Mouse (Mus musculus) ES-E14 (cell line): ENCODE measurements around the gene Hnrnpk. TPM values are rescaled to one million over a fixed set of nuclear protein-coding genes. Genes with fewer than 3 reads are reported as not detected.
"Not testable (repeated sequence)": the region's sequence is repeated elsewhere in the genome, so short reads cannot be mapped to it uniquely, and the experiment has no call there.

Experiments used
- DNase-seq: peaks from one replicate; pipeline ENCODE4 v3.0.0-alpha.2; 2013; ENCODE audit warnings: low read depth, low spot score
- H3K27ac ChIP-seq: 2 replicates; pipeline ENCODE4 v1.5.1; 2012; ENCODE audit warnings: low read depth, mild to moderate bottlenecking, low read length, moderate library complexity, mixed read lengths; ENCODE audit not compliant: poor library complexity, insufficient read depth, severe bottlenecking
- H3K36me3 ChIP-seq: 2 replicates; pipeline ENCODE4 v1.6.1; 2012; ENCODE audit warnings: mild to moderate bottlenecking, low read length, moderate library complexity, mixed read lengths; ENCODE audit not compliant: control insufficient read depth, poor library complexity, insufficient read depth, severe bottlenecking
- H3K4me1 ChIP-seq, 2 experiments: fragments of 150-350 bp in 1 of 2; sonication (generic) in 1 of 2; 2 replicates each; pipeline ENCODE4 v1.6.1; 2012; ENCODE audit warnings: low read length in 2 of 2, mild to moderate bottlenecking in 1 of 2, mixed read lengths in 1 of 2; ENCODE audit not compliant: control insufficient read depth in 2 of 2, insufficient read depth in 2 of 2, poor library complexity in 1 of 2
- H3K4me3 ChIP-seq, 2 experiments: fragments of 150-350 bp in 1 of 2; sonication (generic) in 1 of 2; 2 replicates each; pipeline ENCODE4 v1.5.1; 2012; ENCODE audit warnings: low read length in 2 of 2, low read depth in 1 of 2, mild to moderate bottlenecking in 1 of 2, mixed read lengths in 1 of 2; ENCODE audit not compliant: insufficient read depth in 1 of 2, poor library complexity in 1 of 2, severe bottlenecking in 1 of 2
- H3K9ac ChIP-seq: 2 replicates; pipeline ENCODE4 v1.6.1; 2012; ENCODE audit warnings: low read depth, mild to moderate bottlenecking, low read length, mixed read lengths; ENCODE audit not compliant: poor library complexity, insufficient read depth, severe bottlenecking
- H3K9me3 ChIP-seq: fragments of 150-350 bp; sonication (generic); 2 replicates; pipeline ENCODE4 v1.6.1; 2012; ENCODE audit warnings: low read depth, mild to moderate bottlenecking, low read length; ENCODE audit not compliant: control insufficient read depth, insufficient read depth
- CHD2 ChIP-seq: IDR thresholded peaks from 2 replicates; pipeline ENCODE4 v1.6.1; 2014; ENCODE audit warnings: mild to moderate bottlenecking, low read depth, low read length, inconsistent platforms
- HCFC1 ChIP-seq: IDR thresholded peaks from 2 replicates; pipeline ENCODE4 v1.6.1; 2012; ENCODE audit warnings: low read length, inconsistent platforms, borderline replicate concordance; ENCODE audit not compliant: insufficient read depth
- MAFK ChIP-seq: IDR thresholded peaks from 2 replicates; pipeline ENCODE4 v1.6.1; 2014; ENCODE audit warnings: mild to moderate bottlenecking, low read depth, low read length, inconsistent platforms; ENCODE audit not compliant: insufficient read depth
- ZC3H11A ChIP-seq: IDR thresholded peaks from 2 replicates; pipeline ENCODE4 v1.6.1; 2012; ENCODE audit warnings: low read depth, mild to moderate bottlenecking, inconsistent platforms, low read length, borderline replicate concordance
- ZNF384 ChIP-seq: IDR thresholded peaks from 2 replicates; pipeline ENCODE4 v1.6.1; 2012; ENCODE audit warnings: low read depth, low read length, inconsistent platforms
- in situ Hi-C, 2 experiments: fragments of 600-800 bp; cut with MboI; formaldehyde crosslinking; loops; one replicate each; pipeline ENCODE4 v1.15.1; 2025; ENCODE audit warnings: low sequenced_read_pairs in 2 of 2, inconsistent platforms in 1 of 2; ENCODE audit not compliant: unreplicated experiment in 2 of 2
- total RNA-seq: library from RNA; depleted of rRNA; stranded (reverse); fragments of 300-350 nt; gene quantifications from 2 replicates; pipeline ENCODE4 v1.2.3, GENCODE M21; 2012; rRNA removed

Gene Hnrnpk
- total RNA-seq = 576 and 704 TPM in 2 replicates

GRCm38 (mm10) chr13:58403243-58403642, at the start of gene Hnrnpk:
Hnrnpk (minus strand) TSS chr13:58403343.
- in situ Hi-C loops, H3K4me1 ChIP-seq, H3K36me3 ChIP-seq, DNase-seq, H3K9me3 ChIP-seq: not testable (repeated sequence)
- Histone ChIP-seq H3K4me3 (peak within 1 kb of the TSS; percentile 94 to 99), H3K9ac (peak within 1 kb of the TSS; percentile 100), H3K27ac (peak within 1 kb of the TSS; percentile 97)

DNA sequence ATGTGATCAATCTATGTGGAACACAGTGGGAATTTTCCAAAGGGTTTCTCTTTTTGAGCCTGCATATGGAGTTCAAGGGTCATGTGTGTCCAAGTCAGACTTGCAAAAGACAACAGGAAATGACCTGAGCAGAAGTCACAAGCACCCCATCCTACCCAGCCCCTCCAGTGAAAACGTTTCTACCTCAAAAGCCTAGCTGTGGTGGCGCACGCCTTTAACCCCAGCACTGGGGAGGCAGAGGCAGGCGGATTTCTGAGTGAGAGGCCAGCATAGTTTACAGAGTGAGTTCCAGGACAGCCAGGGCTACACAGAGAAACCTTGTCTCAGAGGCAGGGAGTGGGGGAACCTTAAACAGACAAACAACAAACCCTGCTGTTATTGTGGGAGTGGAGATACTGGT, 49.1 kb upstream of the Hnrnpk start:
- Histone ChIP-seq H3K9me3 (no peaks in the 10 kb centered on the region), H3K36me3 (no peaks in the 10 kb centered on the region), H3K27ac (no peak overlapping the region), H3K4me3 (peak overlapping the region in 1 of 2 experiments; percentile 35; a peak in 1 of 4 replicates), H3K4me1 (peaks cover 0 to 2% of the 10 kb centered on the region in 2 experiments; a peak in 1 of 4 replicates), H3K9ac (no peak overlapping the region)
- in situ Hi-C loops = no loop called here
- no peak for DNase-seq
- TF ChIP-seq MAFK = no peak
- TF ChIP-seq ZC3H11A = no peak
- no peak for TF ChIP-seq CHD2
- no peak for TF ChIP-seq HCFC1
- no peak for TF ChIP-seq ZNF384

DNA sequence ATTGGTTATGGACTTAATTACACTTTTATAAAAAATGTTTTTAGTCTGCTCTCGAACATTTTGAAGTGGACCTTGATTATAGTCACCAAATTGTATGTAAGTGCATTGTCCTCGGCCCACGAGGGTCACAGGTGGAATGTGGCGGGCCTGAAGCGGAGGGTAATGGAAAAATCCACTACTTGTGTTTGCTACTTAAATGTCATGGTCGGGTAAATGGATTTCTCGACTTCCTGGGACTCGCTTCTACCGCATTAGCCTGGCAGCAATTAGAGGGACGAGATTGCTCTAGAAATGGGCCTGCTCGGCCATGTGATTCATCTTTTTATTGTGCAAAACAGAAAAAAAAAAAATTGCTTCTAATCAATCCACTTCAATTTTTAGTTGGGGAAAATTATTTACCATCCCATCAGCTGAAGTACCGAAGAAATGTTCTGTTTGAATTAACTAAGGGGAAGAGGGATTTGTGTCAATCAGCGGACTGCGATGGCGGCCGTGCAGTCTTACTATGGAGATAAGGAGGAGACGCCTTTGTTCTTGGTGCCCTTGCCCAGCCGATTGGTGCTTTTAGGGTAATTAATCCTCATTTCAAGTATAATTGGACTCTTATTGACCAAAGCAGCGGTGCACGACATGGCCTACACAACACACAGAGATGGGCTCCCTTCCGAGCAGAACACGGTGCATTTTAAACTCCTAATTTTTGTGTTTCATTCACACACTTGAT, 47.5 kb upstream of the Hnrnpk start:
- Histone ChIP-seq H3K9ac (no peak overlapping the region), H3K27ac (no peak overlapping the region), H3K36me3 (no peaks in the 10 kb centered on the region), H3K9me3 (no peaks in the 10 kb centered on the region), H3K4me1 (peaks cover 0 to 6% of the 10 kb centered on the region in 2 experiments; a peak in 1 of 4 replicates), H3K4me3 (no peak overlapping the region)
- no peak for TF ChIP-seq ZNF384
- TF ChIP-seq HCFC1 = no peak
- no peak for TF ChIP-seq MAFK
- TF ChIP-seq CHD2 = no peak
- TF ChIP-seq ZC3H11A = no peak
- DNase-seq = no peak
- in situ Hi-C loops = no loop called here

DNA sequence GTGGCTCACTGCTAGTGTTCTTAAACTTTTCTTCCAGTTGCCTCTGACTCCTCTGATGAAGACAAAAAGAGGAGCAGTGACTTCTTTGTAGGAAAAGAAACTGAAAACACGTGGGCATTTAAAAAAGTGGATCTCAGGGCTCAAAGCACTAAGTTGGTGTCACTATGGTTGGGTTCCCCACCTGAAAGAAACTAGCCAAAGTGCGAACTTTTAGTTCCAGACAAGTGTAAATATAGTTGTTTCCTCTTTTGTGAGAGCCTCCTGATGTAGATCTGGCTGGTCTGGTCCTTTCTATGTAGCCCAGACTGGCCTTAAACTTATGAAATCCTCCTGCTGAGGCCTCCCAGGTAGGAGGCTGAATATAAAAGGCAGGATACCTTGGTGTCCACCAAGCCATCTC, 43.4 kb upstream of the Hnrnpk start:
- no peak for TF ChIP-seq ZNF384
- TF ChIP-seq CHD2 = no peak
- no peak for TF ChIP-seq HCFC1
- no peak for TF ChIP-seq MAFK
- TF ChIP-seq ZC3H11A = no peak
- Histone ChIP-seq H3K9me3 (no peaks in the 10 kb centered on the region), H3K27ac (no peak overlapping the region), H3K4me3 (no peak overlapping the region), H3K36me3 (no peaks in the 10 kb centered on the region), H3K4me1 (peaks cover 1 to 9% of the 10 kb centered on the region in 2 experiments; a peak in 1 of 4 replicates), H3K9ac (no peak overlapping the region)
- no peak for DNase-seq
- in situ Hi-C loops = no loop called here

- H3K9ac ChIP-seq = no peak overlapping the region
- no peaks in the 10 kb centered on the region for H3K9me3 ChIP-seq
- no peak for DNase-seq
- H3K27ac ChIP-seq = no peak overlapping the region
- peaks cover 1 to 12% of the 10 kb centered on the region in 2 experiments; a peak in 1 of 4 replicates for H3K4me1 ChIP-seq
- TF ChIP-seq ZNF384 (no peak), ZC3H11A (no peak), CHD2 (no peak), MAFK (no peak), HCFC1 (no peak)
- in situ Hi-C loops = no loop called here
- H3K4me3 ChIP-seq = no peak overlapping the region
- no peaks in the 10 kb centered on the region for H3K36me3 ChIP-seq
These were observed 40.6 kb upstream of the Hnrnpk start for GRCm38 (mm10) chr13:58443787-58444186.
